Mouse (Mus musculus): ENCODE measurements around the gene Tln1.

- TF ChIP-seq CTCF (IDR thresholded peaks at IDR 0.05; ENCODE audit: borderline replicate concordance, control insufficient read depth, extremely low read depth, insufficient read depth, low read length, poor library complexity) (no peak), POLR2A (IDR thresholded peaks at IDR 0.05; ENCODE audit: control insufficient read depth, extremely low read depth, insufficient read depth, low read length, poor library complexity) (no peak)
Observed at GRCm38 (mm10) chr4:43563601-43563875, 1.0 kb upstream of the Tln1 start.
